Mouse (Mus musculus) liver, embryonic 16.5 days (tissue): ENCODE measurements around the gene Tm6sf1. TPM values are rescaled to one million over a fixed set of nuclear protein-coding genes. Genes with fewer than 3 reads are reported as not detected.

Experiments used
- ATAC-seq: fragments of 200-750 bp; cut with Nextera tagmentation; 2 replicates; pipeline ENCODE4 v1.8.0; 2017; ENCODE audit warnings: low read depth, mild to moderate bottlenecking, moderate number of reproducible peaks, moderate library complexity
- H3K27ac ChIP-seq: fragments of 300-500 bp; sonication (generic); 2 replicates; pipeline ENCODE4 v1.5.1; 2014; ENCODE audit warnings: mild to moderate bottlenecking, low read length
- H3K27me3 ChIP-seq: fragments of 300-500 bp; sonication (generic); 2 replicates; pipeline ENCODE4 v1.6.1; 2014; ENCODE audit warnings: low read depth, low read length, mixed read lengths; ENCODE audit not compliant: control insufficient read depth, insufficient read depth
- H3K36me3 ChIP-seq: fragments of 300-500 bp; sonication (generic); 2 replicates; pipeline ENCODE4 v1.6.1; 2014; ENCODE audit warnings: mild to moderate bottlenecking; ENCODE audit not compliant: control insufficient read depth, insufficient read depth
- H3K4me1 ChIP-seq: fragments of 300-500 bp; sonication (generic); 2 replicates; pipeline ENCODE4 v1.6.1; 2014; ENCODE audit warnings: low read depth, low read length, mixed read lengths; ENCODE audit not compliant: control insufficient read depth
- H3K4me2 ChIP-seq: fragments of 300-500 bp; sonication (generic); 2 replicates; pipeline ENCODE4 v1.6.1; 2014; ENCODE audit warnings: low read depth, low read length, mixed read lengths
- H3K4me3 ChIP-seq: fragments of 300-500 bp; sonication (generic); 2 replicates; pipeline ENCODE4 v1.5.1; 2014; ENCODE audit warnings: low read depth, mild to moderate bottlenecking, low read length
- H3K9ac ChIP-seq: fragments of 300-500 bp; sonication (generic); 2 replicates; pipeline ENCODE4 v1.6.1; 2014; ENCODE audit warnings: low read depth, low read length
- H3K9me3 ChIP-seq: fragments of 300-500 bp; sonication (generic); replicated peaks from 2 replicates; pipeline ENCODE4 v1.6.1; 2016; ENCODE audit warnings: low read length; ENCODE audit not compliant: control insufficient read depth
- WGBS: fragments of 180-500 bp; shearing (Covaris S2); extraction: QIAGEN DNeasy Blood & Tissue Kit; methylation state at CpG from one replicate; pipeline ENCODE4 v1.1.7; 2014; ENCODE audit not compliant: insufficient replicate concordance; 5-methylcytosine and 5-hydroxymethylcytosine counted together
- polyA plus RNA-seq: library from polyadenylated mRNA; unstranded; fragments of >200 nt; fragmentation: Nextera tagmentation; extraction: Ambion mirVana; gene quantifications from 2 replicates; pipeline ENCODE4 v1.2.1, GENCODE M21; 2015

Gene Tm6sf1
- polyA plus RNA-seq, 1 experiment from 2014 or later, result 10.4 TPM

- peaks cover 56% of the 10 kb centered on the region for H3K27me3 ChIP-seq
- 44% methylated on average over 5 of the region's 5 CpGs for WGBS
- H3K27ac ChIP-seq, result no peak overlapping the region
- H3K36me3 ChIP-seq, result no peaks in the 10 kb centered on the region
- H3K4me1 ChIP-seq, result no peaks in the 10 kb centered on the region; the same call in 1 of the 2 replicates
- no peak overlapping the region for H3K9ac ChIP-seq
- no peak for ATAC-seq
- H3K4me2 ChIP-seq, result peak overlapping the region; percentile 58; the same call in 1 of the 2 replicates
- no peaks in the 10 kb centered on the region for H3K9me3 ChIP-seq
- H3K4me3 ChIP-seq, result no peak overlapping the region
Observed at GRCm38 (mm10) chr7:81932521-81933045, 73.8 kb downstream of the Tm6sf1 start.

GRCm38 (mm10) chr7:81933061-81933600, 74.3 kb downstream of the Tm6sf1 start:
- ATAC-seq, result no peak
- Histone ChIP-seq H3K9ac (no peak overlapping the region), H3K36me3 (no peaks in the 10 kb centered on the region), H3K27me3 (peaks cover 61% of the 10 kb centered on the region), H3K4me2 (peak overlapping the region; percentile 58), H3K4me3 (peak overlapping the region; percentile 50), H3K9me3 (no peaks in the 10 kb centered on the region), H3K4me1 (no peaks in the 10 kb centered on the region; the same call in 1 of the 2 replicates), H3K27ac (no peak overlapping the region)
- WGBS, result 11% methylated on average over 23 of the region's 23 CpGs

DNA sequence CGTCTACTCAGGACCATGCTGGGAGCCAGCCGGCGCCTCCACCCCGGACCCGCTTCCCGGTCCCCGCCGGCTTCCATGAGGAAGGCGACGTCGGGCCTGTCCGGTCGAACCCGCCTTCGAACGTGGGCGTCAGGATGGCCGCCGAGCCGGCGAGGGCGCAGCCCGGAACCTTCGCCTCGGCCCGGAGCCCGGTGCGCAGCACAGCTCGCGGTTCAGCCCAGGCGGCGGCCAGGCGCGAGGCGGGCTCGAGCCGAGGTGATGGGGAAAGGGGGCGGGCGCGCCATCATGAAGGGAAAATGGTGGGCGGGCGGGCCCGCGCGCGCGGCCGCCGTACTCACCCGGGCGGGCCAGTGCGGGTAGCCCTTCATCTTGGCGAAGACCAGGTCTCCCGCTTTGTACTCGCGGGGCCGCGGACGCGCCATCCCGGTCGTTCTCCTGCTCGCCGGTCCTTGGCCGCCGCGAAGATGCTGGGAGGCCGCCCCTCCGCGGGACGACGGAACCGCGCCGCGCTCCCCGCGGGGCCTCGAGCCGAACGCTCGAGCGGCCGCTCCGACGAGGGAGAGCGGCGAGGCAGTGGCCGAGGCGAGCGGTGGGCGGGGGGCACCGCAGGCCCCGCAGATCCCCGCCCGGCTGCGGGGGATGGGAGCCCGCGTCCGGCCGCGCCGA, 74.9 kb downstream of the Tm6sf1 start:
- ATAC-seq, result no peak
- Histone ChIP-seq H3K9ac (no peak overlapping the region), H3K4me1 (no peaks in the 10 kb centered on the region; the same call in 1 of the 2 replicates), H3K9me3 (no peaks in the 10 kb centered on the region), H3K36me3 (no peaks in the 10 kb centered on the region), H3K27me3 (peaks cover 61% of the 10 kb centered on the region), H3K4me3 (peak overlapping the region; percentile 50), H3K4me2 (peak overlapping the region; percentile 58), H3K27ac (no peak overlapping the region)
- WGBS, result under 1% methylated on average over 89 of the region's 103 CpGs

Other genes starting within 250 kb of the Tm6sf1 start
- gene Homer2, start 151.5 kb upstream of the Tm6sf1 start, polyA plus RNA-seq, result 2.8 and 3.3 TPM in 2 replicates
- gene Ramac, start 96.1 kb upstream of the Tm6sf1 start, polyA plus RNA-seq, result 52.9 and 62.2 TPM in 2 replicates
- 19.0 and 19.2 TPM in 2 replicates for gene 3110040N11Rik, start 69.5 kb upstream of the Tm6sf1 start, polyA plus RNA-seq
- gene Btbd1, start 29.6 kb upstream of the Tm6sf1 start, polyA plus RNA-seq, result 13.5 and 14.0 TPM in 2 replicates
- gene Gm10160, start 3.2 kb upstream of the Tm6sf1 start, polyA plus RNA-seq, result not detected in 2 replicates
- 0.29 and 0.39 TPM in 2 replicates for gene Hdgfl3, start 75.5 kb downstream of the Tm6sf1 start, polyA plus RNA-seq
- 0.35 and 0.39 TPM in 2 replicates for gene Bnc1, start 133.3 kb downstream of the Tm6sf1 start, polyA plus RNA-seq